In the genomic region with DNA sequence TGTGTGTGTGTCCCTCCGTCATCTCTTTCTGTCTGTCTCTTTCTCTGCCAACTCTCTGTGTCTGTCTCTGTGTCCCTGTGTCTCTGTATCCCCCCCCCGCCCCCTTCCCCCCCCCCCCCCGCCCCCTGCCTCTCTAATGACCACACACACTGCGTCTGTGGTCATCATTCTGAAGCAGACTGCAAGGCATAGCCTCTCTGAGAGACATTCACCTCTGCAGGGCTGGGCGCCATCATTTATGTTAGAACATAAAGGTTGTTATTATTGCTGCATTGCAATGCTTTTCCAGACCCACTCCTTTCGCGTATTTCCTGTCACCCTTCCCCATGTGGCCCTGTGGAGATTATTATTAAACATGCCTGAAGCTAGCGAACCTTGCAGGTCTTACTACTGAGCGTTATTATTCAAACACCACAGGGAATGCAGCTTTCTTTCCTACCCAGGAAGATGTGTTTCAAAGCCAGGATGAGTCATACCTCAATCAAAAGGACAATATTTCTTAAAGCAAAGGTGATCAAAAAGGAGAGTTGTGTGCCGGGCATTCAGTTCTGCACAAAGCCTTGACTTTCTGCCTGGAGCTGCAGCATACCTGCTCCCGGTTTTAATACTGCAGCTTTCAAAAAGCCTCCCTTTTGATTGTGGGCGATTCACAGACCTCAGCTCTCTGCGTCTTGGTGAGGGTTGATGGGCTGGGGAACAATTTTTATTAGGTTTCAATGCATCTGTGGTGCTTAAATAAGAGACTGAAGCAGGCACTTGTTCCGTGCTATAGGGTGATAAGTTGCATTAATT, we compare ENCODE assay signal across 14 mouse cellular contexts.
DNase-seq lines count a peak whose midpoint lies in the region; ATAC-seq and TF ChIP-seq lines count a peak whose summit lies in the region.
"Had no signal": no experiment of that assay in that cellular context is flagged by ENCODE, and none has a peak within 500 bp of the region (broad histone marks: within the 10 kb centered on the region; RNA-seq: fewer than 3 reads in every experiment).

No protein-coding gene starts in this region.

- DNase-seq in intestine, embryonic 14.5 days (ENCODE audit: low spot score): no peak
- peak; percentile 36 for DNase-seq in forebrain, postnatal 0 days
- no peak for DNase-seq in heart, adult 9 months (ENCODE audit: low spot score in 2 of 2)
- no peak for DNase-seq in right cerebral cortex, adult 18-20 months
- DNase-seq in layer of hippocampus, postnatal 25 days (ENCODE audit: extremely low spot score in 1 of 2, low spot score in 1 of 2): no peak
- DNase-seq: adrenal gland, adult 8-10 months; cerebellum, adult 11-12 months; kidney, adult 8-10 months; layer of hippocampus, adult 9-11 months; liver, embryonic 13.5 days had no signal

- H3K4me3 ChIP-seq in intestine, embryonic 14.5 days (ENCODE audit: low read depth, low read length): no peak overlapping the region
- no peak overlapping the region for H3K4me3 ChIP-seq in intestine, postnatal 0 days (ENCODE audit: low read depth, low read length)
- H3K4me3 ChIP-seq in forebrain, postnatal 0 days (ENCODE audit: low read depth, low read length): no peak overlapping the region
- H3K4me3 ChIP-seq in limb, embryonic 13.5 days: peak overlapping the region; percentile 10; the same call in 1 of the 2 replicates
- no peak overlapping the region for H3K4me3 ChIP-seq in neural tube, embryonic 14.5 days (ENCODE audit: low read depth, low read length)
- H3K4me3 ChIP-seq: liver, embryonic 13.5 days had no signal

- H3K36me3 ChIP-seq in intestine, embryonic 14.5 days (ENCODE audit: control insufficient read depth, insufficient read depth, low read length): no peaks in the 10 kb centered on the region
- H3K36me3 ChIP-seq in intestine, postnatal 0 days (ENCODE audit: control insufficient read depth, insufficient read depth): no peaks in the 10 kb centered on the region
- H3K36me3 ChIP-seq in forebrain, postnatal 0 days (ENCODE audit: insufficient read depth): no peaks in the 10 kb centered on the region
- no peaks in the 10 kb centered on the region for H3K36me3 ChIP-seq in limb, embryonic 13.5 days
- no peaks in the 10 kb centered on the region for H3K36me3 ChIP-seq in neural tube, embryonic 14.5 days (ENCODE audit: control insufficient read depth, insufficient read depth, low read length)
- H3K36me3 ChIP-seq: liver, embryonic 13.5 days had no signal

- no peaks in the 10 kb centered on the region for H3K27me3 ChIP-seq in intestine, embryonic 14.5 days (replicated peaks; ENCODE audit: control insufficient read depth, insufficient read depth, low read length)
- no peaks in the 10 kb centered on the region for H3K27me3 ChIP-seq in intestine, postnatal 0 days (replicated peaks; ENCODE audit: control insufficient read depth, insufficient read depth, low read length)
- no peaks in the 10 kb centered on the region for H3K27me3 ChIP-seq in forebrain, postnatal 0 days (ENCODE audit: insufficient read depth, low read length)
- 0 out of 2 replicates have a peak, but pooled peaks cover 3% of the 10 kb centered on the region for H3K27me3 ChIP-seq in limb, embryonic 13.5 days
- no peaks in the 10 kb centered on the region for H3K27me3 ChIP-seq in neural tube, embryonic 14.5 days (ENCODE audit: control insufficient read depth, insufficient read depth, low read length)
- H3K27me3 ChIP-seq: liver, embryonic 13.5 days; Patski had no signal

- ATAC-seq in intestine, embryonic 14.5 days (replicated peaks; ENCODE audit: low FRiP score, low TSS enrichment, low read depth): no peak
- ATAC-seq in intestine, postnatal 0 days: no peak
- no peak for ATAC-seq in forebrain, postnatal 0 days
- peak; percentile 64 for ATAC-seq in limb, embryonic 13.5 days (ENCODE audit: low FRiP score, low read depth)
- ATAC-seq in neural tube, embryonic 14.5 days (ENCODE audit: low read depth): peak; percentile 56
- ATAC-seq: Patski had no signal

- H3K9ac ChIP-seq in intestine, embryonic 14.5 days (ENCODE audit: low read length): no peak overlapping the region
- no peak overlapping the region for H3K9ac ChIP-seq in intestine, postnatal 0 days (ENCODE audit: low read depth, low read length)
- H3K9ac ChIP-seq in forebrain, postnatal 0 days: no peak overlapping the region
- H3K9ac ChIP-seq in limb, embryonic 13.5 days: peak overlapping the region; percentile 25; the same call in 1 of the 2 replicates
- 0 out of 2 replicates have a peak overlapping the region, but pooled peaks have one; percentile 7 for H3K9ac ChIP-seq in neural tube, embryonic 14.5 days (replicated peaks; ENCODE audit: low read depth, low read length)
- H3K9ac ChIP-seq: liver, embryonic 13.5 days had no signal

- H3K27ac ChIP-seq in intestine, embryonic 14.5 days (ENCODE audit: low read depth): peak overlapping the region; percentile 27; the same call in 1 of the 2 replicates
- no peak overlapping the region for H3K27ac ChIP-seq in intestine, postnatal 0 days (ENCODE audit: low read depth, low read length)
- no peak overlapping the region for H3K27ac ChIP-seq in forebrain, postnatal 0 days (ENCODE audit: low read depth, low read length)
- H3K27ac ChIP-seq in limb, embryonic 13.5 days: peak overlapping the region; percentile 34; the same call in 1 of the 2 replicates
- peak overlapping the region; percentile 55 for H3K27ac ChIP-seq in neural tube, embryonic 14.5 days (ENCODE audit: low read depth, low read length)
- H3K27ac ChIP-seq: liver, embryonic 13.5 days had no signal

- 54% methylated on average over 11 of the region's 14 CpGs for WGBS in intestine, embryonic 14.5 days
- WGBS in intestine, postnatal 0 days: 56% methylated on average over 12 of the region's 14 CpGs
- WGBS in forebrain, postnatal 0 days: 31% methylated on average over 12 of the region's 14 CpGs
- WGBS in limb, embryonic 13.5 days: 17% methylated on average over 11 of the region's 14 CpGs
- 21% methylated on average over 12 of the region's 14 CpGs for WGBS in neural tube, embryonic 14.5 days

- H3K9me3 ChIP-seq in intestine, embryonic 14.5 days (ENCODE audit: control insufficient read depth, low read length): no peaks in the 10 kb centered on the region
- H3K9me3 ChIP-seq in intestine, postnatal 0 days (ENCODE audit: control insufficient read depth): no peaks in the 10 kb centered on the region
- H3K9me3 ChIP-seq in forebrain, postnatal 0 days (ENCODE audit: low read length): no peaks in the 10 kb centered on the region
- no peaks in the 10 kb centered on the region for H3K9me3 ChIP-seq in limb, embryonic 13.5 days
- no peaks in the 10 kb centered on the region for H3K9me3 ChIP-seq in neural tube, embryonic 14.5 days (ENCODE audit: control insufficient read depth, low read length)
- H3K9me3 ChIP-seq: liver, embryonic 13.5 days had no signal

- H3K4me2 ChIP-seq in intestine, embryonic 14.5 days (ENCODE audit: low read length): no peak overlapping the region
- H3K4me2 ChIP-seq in intestine, postnatal 0 days (replicated peaks; ENCODE audit: low read depth): no peak overlapping the region
- H3K4me2 ChIP-seq in forebrain, postnatal 0 days (ENCODE audit: low read depth): no peak overlapping the region
- peak overlapping the region; percentile 50 for H3K4me2 ChIP-seq in limb, embryonic 13.5 days (replicated peaks)
- peak overlapping the region; percentile 18; the same call in 1 of the 2 replicates for H3K4me2 ChIP-seq in neural tube, embryonic 14.5 days (ENCODE audit: low read depth, low read length)
- H3K4me2 ChIP-seq: liver, embryonic 13.5 days had no signal

- no peak for TF ChIP-seq CTCF in intestine, postnatal 0 days (IDR thresholded peaks at IDR 0.05; ENCODE audit: low read depth)
- TF ChIP-seq CTCF in forebrain, postnatal 0 days (IDR thresholded peaks at IDR 0.05; ENCODE audit: low read depth): no peak

- no peaks in the 10 kb centered on the region; the same call in 1 of the 2 replicates for H3K4me1 ChIP-seq in intestine, embryonic 14.5 days (replicated peaks; ENCODE audit: control insufficient read depth, insufficient read depth, low read length)
- H3K4me1 ChIP-seq in intestine, postnatal 0 days (replicated peaks; ENCODE audit: control insufficient read depth, insufficient read depth, low read length): no peaks in the 10 kb centered on the region
- peaks cover 4% of the 10 kb centered on the region; the same call in 1 of the 2 replicates for H3K4me1 ChIP-seq in forebrain, postnatal 0 days (ENCODE audit: insufficient read depth)
- peaks cover 22% of the 10 kb centered on the region for H3K4me1 ChIP-seq in limb, embryonic 13.5 days
- H3K4me1 ChIP-seq in neural tube, embryonic 14.5 days (ENCODE audit: control insufficient read depth, insufficient read depth, low read length): peaks cover 9% of the 10 kb centered on the region
- H3K4me1 ChIP-seq: liver, embryonic 13.5 days had no signal

Comparison
In these comparisons a context has a peak if more than half of its experiments do, and no peak if none do; other contexts are left out.
1. H3K27ac ChIP-seq: peak in intestine, embryonic 14.5 days (single experiment), limb, embryonic 13.5 days (single experiment) and neural tube, embryonic 14.5 days (single experiment); none in intestine, postnatal 0 days (single experiment) and forebrain, postnatal 0 days (single experiment).
2. ATAC-seq: peak in limb, embryonic 13.5 days (single experiment) and neural tube, embryonic 14.5 days (single experiment); none in intestine, embryonic 14.5 days (single experiment), intestine, postnatal 0 days (single experiment) and forebrain, postnatal 0 days (single experiment).
3. H3K4me2 ChIP-seq: peak in limb, embryonic 13.5 days (single experiment) and neural tube, embryonic 14.5 days (single experiment); none in intestine, embryonic 14.5 days (single experiment), intestine, postnatal 0 days (single experiment) and forebrain, postnatal 0 days (single experiment).
4. H3K9ac ChIP-seq: peak in limb, embryonic 13.5 days (single experiment) and neural tube, embryonic 14.5 days (single experiment); none in intestine, embryonic 14.5 days (single experiment), intestine, postnatal 0 days (single experiment) and forebrain, postnatal 0 days (single experiment).